Mouse (Mus musculus) adrenal gland, postnatal 25 days (tissue): Measurements from ENCODE around the gene Pou2f2. TPM values are rescaled to one million over a fixed set of nuclear protein-coding genes. Genes with fewer than 3 reads are reported as not detected.
A peak's percentile ranks its signal among the peaks of the same experiment; 100 is the strongest.

Source experiments
- DNase-seq: peaks from one replicate; pipeline ENCODE4 v3.0.0; 2021; ENCODE audit warnings: mixed read lengths
- total RNA-seq: library from RNA; stranded (reverse); gene quantifications from 2 replicates; pipeline ENCODE4 v1.2.3, GENCODE M21; 2021

Gene Pou2f2
- total RNA-seq, 1 experiment from 2014 or later: 1.0 TPM

DNA sequence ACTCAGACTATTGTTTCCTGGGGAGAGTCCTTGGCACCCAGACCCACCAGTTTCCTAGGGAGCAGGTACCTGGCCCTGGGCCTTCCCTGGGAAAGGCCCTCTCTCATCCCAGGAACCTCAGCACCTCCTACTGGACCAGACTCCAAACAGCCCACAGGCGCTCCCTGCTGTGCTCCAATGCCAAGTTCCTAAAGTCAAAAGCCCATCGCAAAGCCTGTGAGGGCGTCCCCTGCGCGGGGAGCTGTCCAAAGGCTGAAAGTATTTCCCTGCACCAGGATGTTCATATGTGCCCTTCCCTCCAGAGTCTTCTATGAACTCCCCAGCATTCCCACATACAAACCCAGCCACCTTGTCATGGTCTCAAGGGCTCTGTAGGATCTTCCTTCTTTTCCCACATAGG, 37.8 kb downstream of the Pou2f2 start:
- peak; percentile 66 for DNase-seq

DNA sequence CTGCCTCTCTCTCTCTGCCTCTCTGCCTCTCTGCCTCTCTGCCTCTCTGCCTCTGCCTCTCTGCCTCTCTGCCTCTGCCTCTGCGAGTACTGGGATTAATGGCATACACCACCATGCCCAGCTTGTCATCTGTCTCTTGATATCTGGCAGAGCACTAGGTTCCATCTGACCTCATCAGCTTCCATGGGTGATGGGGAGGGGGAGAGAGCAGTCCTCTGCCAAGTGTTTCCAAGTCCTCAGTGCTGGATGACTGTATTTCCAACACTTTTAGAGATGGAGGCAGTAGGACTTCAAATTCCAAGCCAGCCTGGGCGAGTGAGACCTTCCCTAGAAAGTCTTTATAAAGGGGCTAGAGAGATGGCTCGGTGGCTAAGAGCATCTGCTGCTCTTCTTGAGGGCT, 42.0 kb downstream of the Pou2f2 start:
- no peak for DNase-seq

DNA sequence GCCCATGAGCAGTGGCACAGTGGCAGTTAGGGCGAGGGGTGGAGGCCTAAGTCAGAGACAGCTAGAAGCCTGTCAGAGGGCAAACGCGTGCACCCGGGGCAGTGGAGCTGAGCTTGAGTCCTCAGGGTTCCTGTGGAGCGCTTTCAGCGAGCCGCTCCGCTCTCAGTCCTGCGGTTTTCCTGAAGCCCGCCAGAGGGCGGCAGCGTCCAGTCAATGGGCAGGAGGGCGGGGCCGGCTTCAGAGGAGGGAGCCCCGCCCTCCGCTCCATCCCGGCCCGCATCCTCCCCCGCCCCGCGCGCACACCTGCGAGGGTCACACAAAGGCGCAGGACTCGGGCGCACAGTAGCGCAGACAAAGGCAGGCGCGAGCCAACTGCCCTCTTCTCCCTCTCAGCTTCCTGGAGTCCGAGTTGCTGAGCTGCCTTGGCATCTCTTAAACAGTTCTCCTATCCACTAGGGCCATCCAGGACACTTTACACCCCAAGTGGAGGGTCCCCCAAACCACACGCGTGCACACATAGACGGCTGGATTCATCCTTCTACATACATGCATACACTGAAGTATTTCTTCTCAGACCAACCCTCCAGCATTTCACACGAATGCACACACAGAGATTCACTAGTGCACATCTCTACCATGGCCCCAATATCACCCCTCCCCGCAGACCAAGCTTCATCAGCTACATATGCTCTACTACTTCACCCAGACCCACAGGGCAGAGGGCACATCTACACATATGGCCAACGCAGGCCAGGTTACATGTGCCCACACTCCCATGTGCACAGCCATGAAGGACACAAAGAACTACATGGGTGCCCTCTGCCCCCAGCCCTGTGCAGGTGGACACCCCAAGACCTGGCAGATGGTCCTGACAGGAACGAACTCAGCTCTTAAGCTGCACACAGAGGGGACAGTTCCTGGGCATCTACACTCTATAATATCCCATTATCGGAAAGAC, 46.2 kb downstream of the Pou2f2 start:
- peak; percentile 83 for DNase-seq

DNA sequence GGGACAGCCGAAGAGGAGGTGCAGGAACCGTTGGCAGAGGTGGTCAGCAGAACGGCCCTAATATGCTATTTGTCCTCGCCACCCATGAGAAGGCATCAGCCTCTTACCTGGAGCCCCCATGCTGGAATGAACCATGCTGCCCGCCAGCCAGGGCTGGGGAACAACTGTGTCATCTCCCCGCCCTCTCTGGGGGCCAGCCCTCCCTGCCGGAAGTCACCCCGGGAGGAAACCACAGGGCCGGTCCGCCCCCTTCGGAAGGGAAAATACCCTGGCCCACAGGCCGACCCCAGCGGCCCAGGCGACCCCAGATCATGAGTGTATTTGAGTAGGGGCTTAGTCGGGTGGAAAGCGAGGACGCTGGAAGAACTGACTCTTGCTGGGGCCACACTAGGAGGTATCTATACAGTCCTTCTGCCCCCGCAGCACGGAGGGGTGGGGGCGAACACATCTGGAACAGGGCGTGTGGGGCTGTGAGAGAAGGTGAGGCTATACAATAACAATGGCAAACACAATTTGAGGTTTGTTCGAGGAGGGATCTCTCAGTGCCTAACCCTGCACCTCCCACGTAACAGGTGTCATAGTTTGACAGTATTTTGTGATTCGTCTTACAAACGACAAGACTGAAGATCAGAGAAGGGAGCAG, 47.1 kb downstream of the Pou2f2 start:
- no peak for DNase-seq

DNA sequence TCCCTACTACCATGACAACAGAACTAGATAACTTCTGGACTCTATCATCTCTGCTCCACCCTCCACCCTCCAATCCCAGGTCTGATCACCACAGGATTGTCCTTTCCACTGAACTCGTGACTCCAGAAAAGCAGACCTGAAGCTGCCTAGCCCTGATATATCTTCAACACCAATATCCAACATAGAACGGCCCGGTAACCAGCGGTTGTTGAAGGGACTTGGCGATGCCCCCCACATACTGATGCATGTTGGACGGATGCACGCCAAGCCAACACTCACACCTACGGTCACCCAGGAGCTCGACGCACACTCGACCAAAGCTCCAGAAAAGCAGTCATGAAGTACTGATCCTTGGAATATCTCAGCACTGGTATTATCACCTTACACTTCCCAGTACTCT, 48.3 kb downstream of the Pou2f2 start:
- DNase-seq: no peak

DNA sequence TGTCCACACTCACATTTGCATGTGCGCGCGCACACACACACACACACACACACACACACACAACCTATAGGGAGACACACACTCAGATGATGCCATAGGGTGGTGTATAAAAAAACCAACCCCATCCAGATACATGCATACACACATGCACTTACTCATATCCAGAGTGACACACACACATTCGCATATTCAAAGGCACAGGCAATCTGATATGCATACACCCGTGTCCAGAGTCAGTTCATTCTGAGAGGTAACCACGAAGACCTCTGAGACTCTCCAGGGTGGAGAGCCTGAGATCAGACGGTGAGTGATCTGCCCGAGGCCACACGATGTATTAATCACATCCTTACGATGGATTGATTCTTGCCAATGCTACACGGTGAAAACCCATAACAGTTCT, 49.0 kb downstream of the Pou2f2 start:
- no peak for DNase-seq

DNA sequence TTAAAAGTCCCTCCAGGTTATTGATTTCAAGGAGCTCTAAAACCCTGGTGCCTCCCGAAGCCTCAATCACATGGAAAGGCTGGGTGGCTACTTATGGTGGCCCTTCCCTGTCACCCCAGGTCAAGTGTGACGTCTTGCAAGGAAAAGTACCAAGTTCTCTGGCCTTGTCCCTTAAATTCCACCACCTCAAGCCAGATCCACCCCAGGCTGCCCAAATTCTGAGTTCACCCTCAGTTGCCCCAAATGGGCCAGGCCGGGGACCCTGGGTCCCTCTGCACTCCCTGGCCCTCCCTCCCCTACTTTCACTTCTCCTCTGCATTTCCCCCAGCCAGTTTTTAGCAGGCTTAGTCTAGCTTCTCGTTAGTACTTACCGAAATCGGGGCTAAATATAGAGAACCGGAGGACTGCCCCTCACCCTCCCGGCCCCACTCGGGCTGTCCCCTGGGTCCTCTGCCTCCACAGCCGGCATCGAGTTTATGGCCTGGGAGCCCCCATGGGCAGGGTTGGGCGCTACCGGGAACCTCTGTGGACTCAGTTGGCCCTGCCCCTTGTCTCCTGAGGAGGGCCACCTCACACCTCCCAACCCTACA, 50.0 kb downstream of the Pou2f2 start:
- DNase-seq: no peak

DNA sequence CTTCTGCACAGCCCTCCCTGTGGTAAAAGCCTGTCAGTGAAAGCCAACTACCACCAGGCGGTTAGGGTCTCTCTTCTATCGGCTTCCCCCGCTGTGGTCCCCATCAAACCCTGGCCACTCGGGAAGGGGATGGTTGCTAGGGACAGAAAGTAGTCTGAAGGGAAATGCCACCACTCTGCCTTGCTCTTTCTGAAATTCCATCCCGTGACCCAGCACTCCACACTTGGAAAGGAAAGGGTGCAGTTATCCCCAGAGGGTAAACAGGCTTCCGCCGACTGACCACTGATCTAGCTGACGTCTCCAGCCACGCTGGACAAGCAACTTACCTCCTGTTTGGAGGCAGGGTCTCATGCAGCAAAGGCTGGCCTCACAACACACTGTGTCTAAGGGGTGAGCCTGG, 51.6 kb downstream of the Pou2f2 start:
- no peak for DNase-seq

DNA sequence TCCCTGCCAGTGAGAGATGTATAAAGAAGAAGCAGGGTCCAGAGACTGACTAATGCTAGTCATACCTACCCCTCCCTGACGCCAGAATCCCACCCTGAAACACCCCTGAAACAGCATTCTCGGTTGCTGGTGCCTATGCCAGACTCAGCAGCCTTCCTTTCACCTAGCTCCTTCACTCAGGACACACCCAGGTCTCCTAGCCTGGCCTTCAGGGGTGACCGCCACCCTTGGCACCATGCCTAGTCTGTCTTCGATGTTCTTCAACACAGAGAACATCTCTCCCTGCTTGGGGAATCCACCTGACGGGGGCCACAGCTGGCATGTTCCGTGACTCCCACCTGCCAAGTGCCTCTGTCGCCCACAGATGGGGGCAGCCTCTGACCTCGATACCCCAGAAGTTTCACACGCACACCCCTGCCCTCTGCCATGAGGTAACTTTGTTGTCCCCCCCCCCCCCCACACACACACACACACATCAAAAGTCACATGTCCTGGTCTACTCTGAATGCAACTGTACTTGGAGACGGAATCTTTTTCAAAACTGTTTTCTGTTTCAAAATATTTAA, 53.7 kb downstream of the Pou2f2 start:
- DNase-seq: no peak

DNA sequence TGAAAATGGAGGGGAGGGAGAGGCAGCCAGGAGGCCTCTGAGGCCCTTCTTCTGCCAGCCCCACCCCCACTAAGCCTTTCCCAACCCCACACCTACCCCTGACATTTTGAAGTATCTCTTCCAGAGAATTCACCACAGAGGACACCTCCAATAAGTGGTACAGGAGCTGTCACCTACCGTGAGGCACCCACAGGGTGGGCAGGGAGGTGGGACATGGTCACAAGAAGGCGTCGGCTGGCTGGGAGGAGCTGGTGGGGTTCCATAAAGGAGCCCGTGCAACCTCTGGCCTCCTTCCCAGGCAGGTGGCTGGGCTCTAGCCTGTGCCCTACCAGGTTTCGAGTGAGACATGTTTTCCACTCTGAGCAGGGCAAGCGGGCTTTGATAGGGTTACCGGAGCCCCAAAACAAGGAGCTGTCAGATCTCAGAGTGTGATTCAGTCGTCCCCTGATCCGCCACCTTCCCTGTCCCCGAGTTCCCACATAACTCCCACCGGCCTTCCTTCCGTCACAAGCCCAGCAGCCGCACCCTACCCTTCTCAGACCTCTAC, 58.2 kb downstream of the Pou2f2 start:
- DNase-seq: no peak

DNA sequence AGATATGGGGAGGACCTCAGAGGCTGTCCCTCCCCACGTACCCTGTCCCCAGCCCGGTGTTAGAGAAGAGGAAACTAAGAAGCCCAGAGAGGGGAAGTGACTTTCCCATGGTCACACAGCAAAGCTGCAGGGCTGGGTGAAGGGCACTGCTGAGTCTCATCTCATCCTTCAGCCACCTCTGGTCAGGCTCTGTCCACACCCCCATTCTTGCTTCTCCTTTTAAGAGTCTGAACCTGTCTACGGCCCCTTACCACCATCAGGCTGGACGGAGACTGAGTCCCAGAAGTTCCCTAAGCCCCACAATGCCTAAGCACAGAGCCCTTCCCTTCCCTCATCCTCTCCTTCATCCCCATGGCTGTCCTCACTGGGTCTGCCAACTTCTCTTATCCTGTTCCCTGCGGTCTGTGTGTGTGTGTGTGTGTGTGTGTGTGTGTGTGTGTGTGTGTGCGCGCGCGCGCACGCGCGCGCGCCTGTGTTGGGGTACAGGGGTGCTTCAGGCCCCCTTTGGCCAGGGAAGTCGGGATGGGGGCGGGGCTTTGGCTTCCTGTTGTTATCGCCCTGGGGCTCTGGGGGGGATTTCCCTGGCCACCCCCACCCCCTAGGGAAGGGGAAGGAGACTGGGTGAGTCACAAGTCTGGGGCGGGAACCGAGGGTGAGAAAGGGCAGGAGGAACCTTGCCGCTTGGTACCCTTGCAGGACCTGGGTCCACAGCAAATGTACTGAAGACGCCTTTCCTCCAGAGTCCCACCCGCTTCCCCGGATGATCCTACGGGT, 59.3 kb downstream of the Pou2f2 start:
- peak; percentile 21 for DNase-seq

DNA sequence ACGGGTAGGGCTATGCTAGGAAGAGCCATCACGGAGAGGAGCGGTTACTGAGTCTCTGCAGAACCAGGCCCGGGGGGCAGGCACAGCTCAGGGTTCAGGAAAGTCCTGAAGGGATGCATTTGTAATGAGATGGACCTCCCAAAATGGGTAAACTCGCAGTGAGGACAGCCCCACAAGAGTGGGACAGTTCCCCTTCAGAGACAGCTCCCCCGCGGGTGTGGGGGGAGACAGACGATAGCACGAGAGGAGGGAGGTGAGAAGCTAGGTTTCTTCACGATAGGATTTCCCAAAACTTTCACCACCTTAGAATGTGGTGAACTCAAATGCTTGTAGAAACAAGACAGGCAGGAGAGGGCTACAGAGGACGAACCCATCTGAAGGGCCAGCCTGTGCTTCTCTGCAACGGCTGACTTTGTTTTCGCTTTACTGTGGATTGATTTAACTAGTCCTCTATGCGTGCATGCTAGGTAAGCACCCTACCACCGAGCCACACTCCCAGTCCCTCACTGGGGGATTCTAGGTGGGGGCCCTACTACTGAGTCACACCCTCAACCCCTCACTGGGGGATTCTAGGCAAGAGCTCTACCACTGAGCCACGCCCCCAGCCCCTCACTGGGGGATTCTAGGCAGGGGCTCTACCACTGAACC, 66.4 kb downstream of the Pou2f2 start:
- no peak for DNase-seq

DNA sequence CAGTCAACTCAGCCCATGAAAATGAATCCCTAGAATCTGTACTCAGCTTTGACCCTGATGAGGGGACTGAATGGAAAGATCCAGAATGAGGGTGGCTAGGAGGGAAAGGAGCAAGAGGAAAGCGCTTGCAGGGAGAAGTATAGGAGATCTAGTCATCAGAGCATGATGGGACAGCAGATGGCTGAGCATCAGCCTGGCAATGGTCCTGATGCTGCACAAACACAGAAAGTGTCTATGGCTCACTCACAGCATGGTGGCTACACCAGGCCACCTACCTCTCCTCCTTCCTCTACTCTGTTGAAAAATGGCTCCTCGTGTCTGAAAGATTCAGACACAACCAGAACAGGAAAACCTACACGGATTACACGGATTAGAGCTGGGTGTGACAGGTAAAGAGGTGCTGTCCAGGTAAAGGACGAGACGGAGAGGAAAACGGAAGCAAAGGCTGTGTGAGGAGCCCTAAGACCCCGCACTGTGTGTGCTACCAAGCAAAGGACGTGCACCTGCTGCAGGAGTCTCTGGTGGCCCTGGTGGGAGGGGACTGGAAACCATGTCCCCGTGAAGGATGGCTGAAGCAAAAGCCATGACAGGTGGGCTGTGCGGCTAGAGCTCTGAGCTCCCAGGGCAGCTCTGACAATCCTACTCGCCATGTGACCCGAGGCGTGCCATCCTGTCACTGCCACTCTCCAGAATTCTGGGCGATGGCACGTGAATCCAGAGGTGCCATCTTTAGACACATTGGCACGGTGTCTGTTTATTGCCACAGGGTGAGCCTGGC, 67.2 kb downstream of the Pou2f2 start:
- no peak for DNase-seq

DNA sequence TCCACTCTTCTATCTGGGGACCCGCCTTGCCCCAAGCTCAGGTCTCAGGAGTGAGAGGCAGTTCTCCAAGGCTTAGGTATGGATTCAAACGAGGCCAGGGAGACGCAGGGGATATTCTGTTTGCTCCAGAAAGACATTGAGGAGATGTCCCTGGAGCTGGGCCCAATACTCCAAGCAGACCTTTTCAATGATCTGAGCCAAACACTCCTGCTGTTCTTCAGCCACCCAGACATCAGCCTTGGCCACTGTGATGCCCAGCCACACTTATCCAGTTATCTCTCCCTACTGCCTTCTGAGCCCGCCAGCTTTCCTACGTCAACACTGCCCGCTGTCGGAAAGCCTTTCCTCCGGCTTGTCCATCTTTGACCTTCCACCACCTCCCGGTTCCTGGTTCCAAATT, 69.2 kb downstream of the Pou2f2 start:
- DNase-seq: no peak

DNA sequence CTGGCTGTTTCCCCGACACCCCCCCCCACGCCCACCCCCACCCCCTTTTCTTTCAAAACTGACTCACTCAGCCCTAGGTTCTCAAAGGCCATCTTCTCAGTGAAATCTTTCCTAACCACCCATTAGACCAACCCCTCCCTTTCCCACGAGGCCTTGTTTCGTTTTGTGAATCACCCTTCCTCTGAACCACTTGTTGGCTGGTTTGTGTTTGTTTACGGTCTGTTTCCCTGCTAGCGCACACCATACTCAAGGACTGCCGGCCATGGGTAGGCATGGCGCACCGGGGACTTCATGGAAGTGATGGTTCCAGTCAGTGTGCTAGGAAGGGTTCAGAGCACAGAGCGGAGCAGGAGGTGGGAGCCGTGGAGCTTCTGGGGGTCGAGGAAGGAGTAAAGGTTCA, 70.2 kb downstream of the Pou2f2 start:
- DNase-seq: no peak

DNA sequence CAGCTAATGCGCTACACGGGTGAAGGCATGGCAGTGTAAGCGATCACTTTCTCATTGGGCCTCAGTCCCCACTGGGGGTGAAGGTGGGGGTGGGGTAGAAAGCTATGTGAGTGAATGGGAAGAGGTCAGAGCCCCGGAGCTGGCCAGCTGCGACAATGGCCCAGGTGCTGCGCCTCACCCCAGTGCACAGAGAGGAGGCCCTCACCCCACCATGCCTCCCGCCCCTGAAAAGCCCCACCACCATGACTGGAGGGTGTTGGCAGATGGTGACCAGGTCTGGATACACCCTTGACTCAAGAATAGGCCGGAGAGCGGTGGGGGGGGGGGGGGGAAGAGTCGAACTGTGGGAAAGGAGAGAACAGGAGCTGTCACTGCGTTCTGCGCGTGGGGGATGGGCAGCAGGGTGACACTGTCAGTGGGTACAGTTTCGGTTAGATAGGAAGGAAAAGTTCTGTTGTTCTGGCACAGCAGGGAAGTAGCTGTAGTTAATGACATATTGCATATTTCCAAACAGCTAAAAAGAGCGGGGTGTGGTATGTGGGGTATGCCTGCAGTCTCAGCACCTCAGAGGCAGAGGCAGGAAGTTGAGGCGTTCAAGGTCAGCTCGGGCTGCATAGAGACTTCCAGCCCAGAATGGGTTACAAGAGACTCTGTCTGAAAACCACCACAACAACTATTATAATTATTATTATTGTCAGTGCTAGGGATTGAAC, 72.6 kb downstream of the Pou2f2 start:
- no peak for DNase-seq

DNA sequence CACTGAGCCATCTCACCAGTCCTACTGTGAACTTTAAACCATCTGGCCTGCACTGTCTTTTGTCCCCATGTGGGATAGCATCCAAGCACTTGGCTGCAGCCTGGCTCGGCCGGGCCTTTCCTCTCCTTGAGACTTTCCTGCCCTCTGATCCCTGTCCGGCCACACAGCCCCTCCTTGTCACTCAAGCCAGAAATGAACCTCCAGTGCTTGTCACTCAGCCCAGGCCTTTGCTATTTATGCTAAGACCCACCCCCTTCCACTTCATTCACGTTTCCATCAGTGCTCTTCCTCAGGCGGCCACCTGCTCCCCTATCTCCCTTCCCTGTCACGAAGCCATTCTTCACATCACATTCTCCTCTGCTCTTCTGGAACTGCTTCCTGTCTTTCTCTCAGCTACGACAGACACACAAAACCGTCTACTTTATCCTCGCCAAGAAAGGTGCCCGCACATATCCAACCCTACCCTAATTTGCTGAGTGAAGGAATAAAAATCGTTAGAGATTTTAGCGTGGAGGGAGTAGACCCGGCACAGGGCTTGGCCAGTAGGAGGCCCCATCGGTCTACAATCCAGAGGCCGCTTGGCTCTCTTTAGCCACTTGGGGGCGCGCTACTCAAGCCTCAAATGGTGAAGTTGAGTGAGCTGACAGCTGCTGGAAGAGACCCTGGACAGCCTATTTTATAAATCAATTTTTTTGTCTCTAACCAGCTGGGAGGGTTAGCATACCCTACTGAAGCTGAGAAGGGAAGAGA, 73.9 kb downstream of the Pou2f2 start:
- peak; percentile 80 for DNase-seq

DNA sequence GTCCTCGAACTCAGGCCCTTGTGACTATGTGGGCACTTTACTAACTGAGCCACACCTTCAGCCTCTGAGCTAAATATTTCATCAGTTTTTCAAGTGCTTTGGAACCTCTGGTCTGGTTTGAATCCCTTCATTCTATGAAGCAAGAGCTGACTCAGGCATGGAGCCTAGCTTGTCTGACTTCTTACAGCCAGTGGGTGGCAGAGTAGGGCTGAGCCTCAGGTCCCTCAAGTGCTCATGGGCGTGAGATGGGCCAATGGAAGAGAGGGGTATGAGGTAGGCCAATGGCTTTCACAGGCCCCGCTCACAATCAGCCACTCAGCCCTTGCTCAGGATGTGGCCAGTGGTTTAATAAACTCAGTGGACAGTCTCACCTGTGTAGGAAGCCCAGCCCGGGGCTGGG, 79.9 kb downstream of the Pou2f2 start:
- DNase-seq: no peak

DNA sequence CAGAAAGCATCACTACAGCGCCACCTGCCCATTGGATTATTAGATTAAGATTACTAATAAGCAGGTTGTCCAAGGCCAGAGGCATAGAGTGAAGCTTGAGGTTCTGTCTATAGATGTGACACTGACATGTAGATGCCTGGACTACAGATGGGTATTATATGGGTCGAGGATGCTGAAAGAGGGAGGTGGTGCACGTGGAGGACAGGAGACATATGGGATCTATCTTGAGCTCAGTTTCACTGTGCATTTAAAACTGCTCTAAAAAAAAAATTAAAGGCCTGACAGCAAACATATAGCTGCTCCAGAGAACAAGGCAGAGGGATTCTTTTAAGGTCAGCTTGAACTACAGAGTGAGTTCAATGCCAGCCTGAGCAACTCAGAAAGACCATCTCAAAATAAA, 81.4 kb downstream of the Pou2f2 start:
- DNase-seq: no peak
